Mouse (Mus musculus) R1 (cell line): ENCODE measurements around the gene Ahdc1.

ENCODE experiments used
- DNase-seq: peaks from one replicate; pipeline ENCODE4 v3.0.0-alpha.2; 2018; ENCODE audit warnings: low read depth, low spot score

Ahdc1 gene

DNA sequence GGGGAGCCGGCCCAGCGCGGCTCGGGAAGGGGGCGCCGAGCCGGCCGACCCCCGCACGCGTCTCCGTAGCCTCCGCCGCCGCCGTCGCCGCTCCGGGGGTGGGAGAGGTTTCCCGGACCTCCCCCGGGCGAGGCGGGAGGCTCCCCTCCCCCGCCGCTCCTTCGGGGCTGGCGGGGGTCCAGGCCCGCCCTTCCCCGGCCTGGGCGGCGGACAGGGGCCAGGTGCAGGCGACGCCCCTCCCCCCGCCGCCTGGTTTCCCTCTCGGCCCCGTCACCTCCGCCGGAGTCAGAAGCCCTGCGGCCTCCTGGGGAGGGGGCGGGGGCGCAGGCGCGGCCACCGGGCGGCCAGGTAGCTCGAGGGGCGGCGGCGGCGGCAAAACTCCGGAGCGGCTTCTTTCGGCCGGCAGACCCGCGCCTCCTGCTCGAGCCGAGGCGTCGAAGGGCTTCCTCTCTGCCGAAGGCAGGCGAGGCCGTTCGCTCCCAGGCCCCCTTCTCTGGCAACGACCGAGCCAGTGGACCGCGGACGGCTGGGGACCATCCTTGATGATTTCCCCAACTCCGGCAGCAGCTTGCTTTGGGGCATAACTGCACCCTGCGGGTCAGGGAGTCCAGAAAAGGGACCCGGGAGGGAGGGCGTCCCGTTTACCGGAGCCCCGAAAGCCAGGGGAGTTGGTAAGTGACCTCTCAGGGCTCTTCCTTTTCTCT is 28.2 kb downstream of the Ahdc1 start:
- DNase-seq, result peak; percentile 78

DNA sequence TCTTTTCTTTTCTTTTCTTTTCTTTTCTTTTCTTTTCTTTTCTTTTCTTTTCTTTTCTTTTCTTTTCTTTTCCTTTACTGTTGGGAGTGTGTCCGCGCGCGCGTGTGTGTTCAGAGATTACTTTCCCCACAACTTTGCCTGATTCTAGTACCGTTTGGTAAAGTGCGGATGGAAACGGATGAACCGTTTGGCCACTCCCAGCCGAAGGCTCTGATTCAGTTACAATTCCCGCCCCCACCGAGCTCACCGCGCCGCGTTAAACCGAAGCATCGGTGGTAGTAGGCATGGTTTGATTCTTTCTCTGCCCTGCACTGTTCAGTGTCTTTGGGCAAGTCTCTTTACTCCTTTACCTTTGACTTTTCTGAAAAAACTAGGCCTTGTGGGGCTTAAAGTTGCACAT is 28.8 kb downstream of the Ahdc1 start:
- peak; percentile 63 for DNase-seq

DNA sequence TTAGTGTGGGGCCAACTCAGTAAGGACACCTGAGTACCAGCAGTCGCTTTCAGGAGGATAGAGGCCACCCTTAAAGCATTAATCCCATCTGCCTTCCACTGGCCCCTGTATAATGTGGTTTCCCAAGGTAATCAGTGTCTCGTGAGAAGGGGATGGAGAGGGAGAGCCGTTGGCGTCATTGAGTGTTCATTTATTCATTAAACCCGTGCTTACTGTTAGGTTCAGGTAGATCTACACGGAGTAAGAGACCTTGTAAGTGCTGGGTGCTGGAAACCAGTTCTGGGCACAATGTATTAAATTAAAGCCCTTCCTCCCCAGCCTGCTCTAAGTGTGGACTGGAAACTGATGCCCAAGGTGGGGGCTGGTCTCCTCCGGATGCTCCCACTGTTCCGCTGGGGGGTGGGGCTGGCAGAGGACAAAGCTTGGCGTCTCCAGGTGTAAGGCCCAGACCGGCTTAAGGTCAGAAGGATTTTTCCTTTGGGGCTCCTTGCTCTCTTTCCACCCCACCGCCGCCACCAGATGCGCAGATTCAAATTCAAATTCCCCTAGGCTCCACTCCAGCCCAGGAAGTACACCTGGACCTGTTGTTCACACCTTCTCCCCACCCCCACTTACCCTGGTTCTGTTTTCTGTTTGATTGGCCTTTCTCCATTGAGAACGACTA is 29.3 kb downstream of the Ahdc1 start:
- peak; percentile 99 for DNase-seq

DNA sequence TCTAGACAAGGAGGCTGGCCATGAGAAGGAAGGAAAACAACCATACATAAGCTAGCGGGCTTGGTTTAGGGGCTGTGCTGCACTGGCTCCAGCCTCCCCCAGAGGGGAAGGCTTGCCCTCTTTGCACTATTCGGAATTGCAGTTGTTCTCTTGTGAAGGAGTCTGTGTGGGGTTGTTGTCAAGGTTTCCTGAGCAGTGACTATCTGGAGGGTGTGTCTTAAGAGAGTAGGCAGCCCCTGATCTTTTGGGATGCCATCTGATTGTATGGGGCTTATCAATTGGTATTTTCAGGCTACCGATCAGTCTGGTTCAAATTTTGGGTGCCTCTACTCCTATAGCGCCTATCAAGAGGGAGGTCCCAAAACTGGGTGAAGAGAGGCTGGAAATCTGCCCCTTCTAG is 31.2 kb downstream of the Ahdc1 start:
- DNase-seq, result peak; percentile 61

DNA sequence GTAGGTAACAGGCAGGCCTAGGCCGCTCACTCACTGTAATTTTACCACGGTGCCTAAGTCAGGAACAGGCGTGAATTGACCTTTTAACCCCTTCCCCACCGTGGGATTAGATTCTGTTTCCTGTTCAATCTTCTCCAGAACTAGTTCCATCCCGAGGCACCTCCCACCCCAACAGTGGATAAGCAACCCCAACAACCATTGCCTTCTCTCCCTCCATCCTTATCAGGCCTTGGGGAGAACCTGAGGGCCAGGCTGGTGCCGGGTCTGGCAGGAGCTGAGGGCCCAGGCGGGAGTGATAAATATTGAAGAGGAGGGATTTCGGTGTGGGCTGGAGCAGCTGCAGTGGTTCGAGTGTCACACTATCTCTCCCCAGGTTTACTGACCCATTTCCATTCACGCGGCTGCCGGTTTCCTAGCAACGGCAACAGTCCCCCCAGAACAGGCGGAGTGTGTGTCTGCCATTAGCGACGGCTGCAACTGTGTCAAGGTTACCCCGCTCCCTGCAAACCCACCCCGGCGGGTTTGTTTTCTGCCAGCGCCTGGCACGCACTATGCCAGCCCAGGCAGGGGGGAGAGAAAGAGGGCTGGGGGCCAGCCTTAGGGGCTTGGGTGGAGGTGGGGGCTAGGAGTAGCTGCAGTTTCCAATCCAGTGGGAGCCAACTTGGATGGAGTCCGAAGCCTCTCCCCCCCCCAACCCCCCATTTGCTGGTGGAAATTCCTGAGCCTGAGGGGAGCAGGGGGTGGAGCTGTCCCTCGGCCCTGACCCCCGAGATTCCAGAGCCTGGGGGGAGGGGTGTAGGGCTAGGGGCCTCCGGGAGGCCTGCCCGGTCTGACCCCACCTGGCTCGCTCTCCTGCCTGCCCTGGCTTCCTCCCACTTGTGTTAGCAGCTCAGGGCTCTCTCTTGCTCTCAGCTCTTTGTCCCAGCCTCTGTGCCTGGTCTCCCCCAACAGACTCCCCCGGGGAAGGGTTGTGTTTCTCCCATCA is 31.9 kb downstream of the Ahdc1 start:
- DNase-seq, result peak; percentile 84

DNA sequence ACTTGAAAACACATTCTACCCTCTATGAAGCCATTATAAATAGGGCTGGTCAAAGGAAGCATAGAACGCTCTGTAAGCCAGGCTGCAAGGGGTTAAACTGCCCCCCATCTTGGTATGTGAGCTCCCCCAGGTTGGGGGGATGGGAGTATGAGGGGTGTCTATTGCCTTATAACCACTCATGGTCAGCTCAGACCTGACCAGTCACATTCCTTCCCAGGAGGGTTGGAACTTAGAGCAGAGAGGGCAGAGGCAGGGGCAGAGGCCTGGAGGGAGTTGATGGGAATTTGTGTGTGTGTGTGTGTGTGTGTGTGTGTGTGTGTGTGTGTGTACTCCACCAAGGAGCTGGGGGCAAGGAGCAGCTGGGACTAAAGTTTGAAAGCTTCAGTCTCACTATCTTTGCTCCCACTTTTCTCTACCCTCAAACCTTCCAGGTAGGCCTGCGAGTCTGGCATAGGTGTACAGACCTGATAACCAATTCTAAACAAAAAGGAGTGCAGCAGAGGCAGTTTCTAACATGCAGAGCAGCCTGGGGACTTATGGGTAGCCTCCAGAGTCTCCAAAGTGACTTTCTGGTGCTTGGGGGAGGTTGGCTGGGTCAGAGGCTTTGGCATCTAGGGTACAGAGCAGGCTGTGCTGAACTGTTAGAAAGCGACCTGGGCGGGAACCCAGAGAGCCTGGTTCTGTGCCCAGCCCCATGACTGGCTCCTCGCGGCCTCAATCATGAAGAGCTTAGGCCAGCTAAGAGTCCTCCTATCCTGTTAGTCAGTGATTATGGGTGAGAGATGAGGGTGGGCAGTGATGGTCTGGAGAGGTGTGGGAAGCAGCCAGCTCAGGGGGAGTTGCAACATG is 33.0 kb downstream of the Ahdc1 start:
- no peak for DNase-seq

DNA sequence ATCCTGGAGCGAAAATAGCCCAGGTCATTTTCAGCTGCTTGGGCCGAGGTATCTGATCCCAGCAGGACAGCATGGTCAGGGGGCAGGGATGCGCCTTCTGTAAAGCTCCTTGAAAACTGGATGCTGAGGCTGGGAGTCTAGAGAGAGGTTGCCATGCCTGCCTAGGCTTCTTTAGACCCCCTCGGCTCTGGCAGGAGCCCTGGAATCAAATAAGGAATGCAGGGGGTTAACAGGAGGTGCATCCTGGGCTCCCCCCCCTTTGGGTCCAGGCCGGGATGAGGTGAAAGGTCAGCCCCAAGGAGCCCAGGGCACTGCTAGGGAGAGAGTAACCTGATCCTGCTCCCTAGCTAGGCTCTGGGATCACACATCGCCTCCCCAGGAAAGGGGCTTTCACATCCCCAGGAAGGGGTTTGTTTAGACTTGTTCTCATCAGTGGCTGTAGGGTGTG is 33.6 kb downstream of the Ahdc1 start:
- DNase-seq, result no peak

DNA sequence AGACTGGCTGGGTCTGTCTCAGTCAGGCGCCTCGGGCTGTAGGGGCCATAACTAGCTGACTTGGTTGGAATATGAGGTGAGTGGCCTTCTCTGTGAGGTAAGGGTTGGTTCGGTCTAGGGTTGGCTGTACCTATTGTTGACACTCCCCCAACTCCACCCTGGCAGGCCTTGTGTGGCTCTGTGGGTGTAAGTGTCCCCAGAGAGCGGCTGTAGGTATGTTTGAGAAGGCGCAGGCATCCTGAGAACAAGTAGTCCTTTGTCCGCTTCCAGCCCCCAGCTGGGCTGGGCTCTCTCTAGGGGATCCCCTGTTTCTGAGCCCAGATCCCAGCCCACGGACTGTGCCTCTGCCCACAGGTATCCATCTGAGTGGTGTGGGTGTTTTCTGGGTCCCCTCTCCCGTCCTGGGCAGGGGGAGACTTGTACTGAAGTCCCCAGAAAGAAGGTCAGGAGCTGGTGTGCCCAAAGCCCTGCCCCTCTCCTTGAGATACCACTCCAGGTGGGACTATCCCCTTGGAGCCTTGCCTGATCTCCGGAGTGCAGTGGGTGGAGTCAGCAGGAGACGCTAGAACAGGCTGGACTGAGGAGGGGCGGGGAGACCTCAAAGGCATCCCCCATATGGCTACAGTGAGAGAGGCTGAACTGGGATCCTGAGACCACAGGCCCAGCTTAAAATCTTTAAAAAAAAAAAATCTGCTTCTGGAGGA is 34.9 kb downstream of the Ahdc1 start:
- DNase-seq, result peak; percentile 81

DNA sequence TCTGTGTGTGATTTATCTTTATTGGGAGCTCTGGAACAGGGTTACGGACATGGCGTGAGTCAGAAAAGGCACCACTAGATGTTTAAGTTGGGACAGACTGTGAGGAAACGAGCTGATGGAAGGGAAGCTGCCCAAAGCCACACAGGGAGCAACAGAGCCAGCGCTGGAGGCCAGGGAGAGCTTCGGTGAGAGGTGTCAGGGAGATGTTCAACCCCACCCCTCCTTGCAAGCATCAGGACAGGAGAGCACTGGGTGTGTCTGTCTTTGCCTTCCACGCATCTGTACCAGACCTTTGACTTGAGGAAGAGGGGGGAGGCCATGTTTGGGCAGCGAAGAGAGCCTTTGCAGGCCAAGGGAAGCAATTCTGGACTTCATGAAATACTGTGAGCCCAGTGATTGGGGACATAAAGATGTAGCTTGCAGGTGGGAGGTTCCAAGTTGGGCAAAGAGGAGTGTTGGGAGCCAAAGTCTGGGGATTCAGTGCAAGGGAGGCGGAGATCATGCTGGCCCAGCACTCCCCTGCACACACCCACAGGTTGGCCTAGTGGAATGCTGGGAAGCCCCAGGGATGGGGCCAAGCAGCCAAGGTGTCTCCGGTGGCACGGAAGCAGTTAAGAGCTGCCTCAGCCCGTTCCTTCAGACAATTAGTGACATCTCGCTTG is 35.8 kb downstream of the Ahdc1 start:
- DNase-seq, result peak; percentile 57

DNA sequence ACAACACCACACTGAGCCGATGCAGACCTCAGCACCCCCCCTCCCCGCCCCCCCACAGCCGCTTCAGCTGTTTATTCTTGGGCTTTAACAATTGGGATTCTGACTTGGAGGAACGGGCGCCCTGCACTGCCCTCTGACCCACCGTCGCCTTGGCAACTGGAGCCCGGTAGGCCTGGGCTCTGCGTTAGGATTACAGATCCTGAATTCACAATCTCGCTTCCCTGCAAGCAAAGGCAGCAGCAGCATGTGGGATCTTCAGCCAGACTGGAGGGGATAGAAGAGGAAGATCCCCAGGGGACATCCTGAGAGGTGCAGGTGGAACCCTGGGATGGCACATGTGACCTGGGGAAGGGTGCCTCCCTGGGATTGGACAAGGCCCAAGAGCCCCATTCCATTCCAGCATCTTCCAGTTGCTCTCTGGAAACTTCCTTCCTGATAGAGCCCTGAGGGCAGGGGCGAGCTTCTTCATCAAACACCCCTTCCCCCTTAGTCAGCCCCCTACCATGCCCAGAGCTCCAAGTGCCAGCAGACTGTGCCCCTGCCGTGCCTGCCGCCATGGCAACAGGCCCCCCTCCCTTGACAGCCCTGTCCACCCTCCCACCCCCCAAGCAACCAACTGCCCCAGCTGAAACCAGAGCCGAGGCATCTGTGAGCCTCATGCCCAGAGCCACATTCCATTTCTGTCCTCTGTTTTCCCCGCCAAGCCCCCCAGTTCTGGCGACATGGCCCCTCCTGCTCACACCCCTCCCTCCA is 36.5 kb downstream of the Ahdc1 start:
- DNase-seq, result no peak

DNA sequence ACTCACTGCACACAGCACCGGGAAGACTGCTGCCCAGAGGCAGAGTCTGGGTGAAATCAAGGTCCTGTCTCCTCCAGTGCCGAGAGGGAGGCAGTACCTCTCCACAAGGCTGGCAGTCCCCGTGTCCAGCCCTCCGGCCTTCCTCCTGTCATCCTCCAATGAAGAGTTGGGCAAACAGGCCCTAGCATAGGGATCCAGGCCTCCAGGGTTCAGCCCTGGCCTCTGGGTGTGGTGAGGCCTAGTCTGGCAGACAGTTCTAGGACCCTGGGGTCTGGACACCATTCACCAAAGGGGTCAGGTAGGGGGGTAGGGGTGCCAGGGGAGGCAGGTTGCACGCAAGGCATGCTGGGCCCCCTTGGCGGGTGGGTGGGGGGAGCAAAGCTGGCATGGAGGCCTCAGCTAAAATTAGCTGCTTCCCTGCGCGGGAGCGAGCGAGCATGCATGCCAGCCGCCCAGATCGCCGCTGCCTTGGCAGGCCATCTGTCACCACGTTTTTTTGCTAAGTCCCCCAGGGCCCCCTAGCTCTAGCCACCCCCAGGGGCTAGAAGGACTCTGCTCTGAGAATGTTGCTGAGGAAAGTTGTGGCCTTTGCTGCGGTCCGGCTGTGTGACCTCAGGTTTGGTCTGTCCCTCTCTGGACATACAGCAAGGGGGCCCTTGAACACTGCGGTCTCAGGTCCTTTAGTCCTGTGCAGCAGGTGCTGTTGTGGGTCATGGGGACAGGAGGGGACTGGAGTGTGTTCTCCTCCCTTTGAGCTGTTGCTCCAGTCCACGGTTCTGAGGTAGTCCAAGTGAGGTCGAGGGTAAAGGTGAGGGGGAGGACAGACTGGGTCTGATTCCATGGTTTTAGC is 38.2 kb downstream of the Ahdc1 start:
- no peak for DNase-seq

DNA sequence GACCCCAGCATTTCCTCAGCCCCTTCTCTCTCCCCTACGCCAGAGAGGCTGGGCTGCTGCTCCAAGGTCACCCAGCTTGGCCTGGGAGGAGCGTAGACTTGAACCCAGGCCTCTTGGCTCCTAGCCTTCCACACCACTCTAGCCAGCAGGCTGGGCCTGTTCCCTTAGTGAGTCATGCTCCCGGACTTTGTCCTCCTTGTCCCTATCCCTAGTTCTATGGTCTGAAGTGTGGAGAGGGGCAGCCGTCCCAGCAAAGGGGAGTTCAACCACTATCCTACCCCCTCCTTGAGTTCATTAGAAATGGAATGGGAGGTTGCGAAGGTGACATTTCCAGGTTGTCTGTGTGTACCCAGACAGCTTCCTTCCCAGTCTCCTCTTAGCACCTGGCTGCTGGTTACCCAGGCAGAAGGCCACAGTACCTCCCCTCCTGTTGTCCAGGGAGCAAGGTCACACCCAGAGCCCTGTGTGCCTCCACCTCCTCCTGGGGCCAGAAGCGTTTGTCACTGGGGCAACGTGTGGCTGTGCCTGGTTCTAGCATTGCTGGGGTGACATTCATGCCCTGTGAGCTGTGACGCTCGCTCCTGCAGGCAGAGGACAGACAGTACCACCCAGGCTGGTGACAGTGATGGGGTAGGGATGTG is 39.3 kb downstream of the Ahdc1 start:
- DNase-seq, result no peak

DNA sequence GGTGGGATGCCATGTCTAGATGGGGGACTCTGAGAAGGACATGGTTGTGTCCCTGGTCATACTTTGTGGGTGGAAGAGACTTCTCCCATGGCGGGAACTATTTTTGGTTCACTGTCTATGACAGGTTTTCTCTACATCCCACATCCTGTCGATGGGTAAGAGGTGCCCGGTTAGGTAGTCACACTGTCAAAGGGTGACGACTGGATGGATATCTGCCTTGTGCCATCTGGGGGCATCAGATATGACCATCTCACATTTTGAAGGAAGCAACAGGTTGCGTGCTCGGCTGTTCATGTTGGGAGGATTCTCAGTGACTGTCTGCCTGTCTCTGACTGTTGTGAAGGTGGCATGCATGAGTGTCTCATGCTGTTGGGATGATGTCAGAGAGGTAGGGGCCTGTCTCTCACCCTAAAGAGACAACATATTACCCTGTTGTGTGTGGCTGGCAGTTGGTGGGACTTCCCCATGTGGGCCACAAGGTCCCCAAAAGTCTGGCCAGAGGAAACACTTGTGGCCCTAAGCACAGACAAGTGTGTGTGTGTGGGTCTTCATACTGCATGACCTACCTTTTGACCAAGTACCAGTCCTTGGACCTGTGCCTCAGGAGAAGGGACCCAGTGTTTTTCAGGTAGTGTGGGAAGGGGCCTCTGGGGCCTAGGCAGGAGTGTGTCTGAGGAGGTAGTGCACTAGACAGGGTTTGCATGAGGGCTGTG is 39.9 kb downstream of the Ahdc1 start:
- no peak for DNase-seq

DNA sequence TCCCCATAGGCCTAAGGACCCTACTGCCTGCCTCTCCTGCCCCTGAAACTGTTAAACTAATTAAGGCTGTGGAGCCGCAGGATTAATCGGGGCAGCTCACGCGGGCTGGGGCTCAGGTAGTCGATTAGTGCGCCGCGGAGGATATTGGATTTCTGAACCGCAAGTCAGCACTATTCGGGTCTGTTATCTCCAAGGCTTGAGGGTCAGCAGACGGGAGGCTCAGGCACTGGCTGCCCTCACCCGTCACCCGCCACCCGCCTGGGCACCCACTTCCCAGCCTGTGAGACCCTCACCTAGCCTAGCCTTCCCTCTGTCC is 40.4 kb downstream of the Ahdc1 start:
- DNase-seq, result no peak

DNA sequence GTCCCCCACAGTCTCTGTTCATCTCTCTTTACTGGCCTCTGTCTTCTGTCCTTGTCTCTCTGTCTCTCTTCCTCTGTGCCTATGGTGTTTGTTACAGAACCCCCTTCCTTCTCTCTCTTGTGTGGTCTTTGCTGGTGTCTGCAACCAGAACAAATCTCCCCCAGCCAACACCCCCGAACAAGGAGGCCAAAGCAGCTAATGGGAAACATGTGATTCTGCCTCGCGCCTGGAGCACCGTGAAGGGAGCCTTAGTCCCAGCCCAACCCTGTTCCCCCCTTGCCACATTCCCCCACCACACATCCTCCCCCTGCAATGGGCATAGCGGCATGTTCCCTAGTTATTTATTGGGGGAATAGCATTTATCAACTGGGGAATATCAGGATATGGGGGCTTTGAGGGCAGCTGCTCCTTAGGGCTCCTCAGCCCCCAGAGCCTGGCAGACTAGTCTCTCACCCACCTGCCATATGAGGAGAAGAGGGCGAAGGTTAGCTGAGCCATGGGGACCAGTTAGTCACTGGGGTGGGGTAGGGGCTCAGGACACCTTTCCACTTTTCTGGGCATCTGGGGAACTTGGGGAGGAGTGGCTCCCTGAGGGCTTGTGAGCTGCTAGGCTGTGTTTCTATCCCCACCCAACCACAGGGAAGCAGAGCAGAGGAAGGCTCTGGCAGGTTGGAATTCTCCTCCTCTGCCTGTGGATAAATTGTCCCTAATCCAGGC is 41.1 kb downstream of the Ahdc1 start:
- no peak for DNase-seq

DNA sequence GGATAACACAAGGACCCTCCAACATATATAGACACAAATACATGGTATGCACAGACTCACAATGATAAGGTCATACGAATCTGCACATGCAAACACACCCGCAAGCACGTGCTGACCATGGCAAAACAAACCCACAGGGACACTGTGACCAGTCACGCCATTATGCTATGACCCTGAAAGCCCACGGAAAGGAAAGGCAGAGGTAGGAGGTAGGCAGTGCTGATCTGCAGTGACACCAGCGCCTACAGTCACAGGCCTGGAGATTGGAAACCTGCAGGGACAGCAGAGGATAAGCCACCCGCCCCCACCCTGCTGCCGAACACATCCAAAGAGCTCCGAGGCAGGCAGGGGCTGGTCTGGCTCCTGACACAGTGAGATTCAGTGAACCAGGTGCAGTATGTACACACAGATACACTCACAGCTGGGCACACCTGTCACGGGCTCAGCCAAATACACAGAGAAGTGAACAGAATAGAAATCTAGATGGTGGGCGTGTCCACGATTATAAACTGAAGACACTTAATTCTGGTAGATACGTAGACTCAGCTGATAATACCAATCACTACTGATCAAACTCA is 42.0 kb downstream of the Ahdc1 start:
- DNase-seq, result no peak
